Mouse (Mus musculus) heart, embryonic 15.5 days (tissue): ENCODE measurements around the gene Map1a. TPM values are rescaled to one million over a fixed set of nuclear protein-coding genes. Genes with fewer than 3 reads are reported as not detected.

Source experiments
- ATAC-seq: fragments of 200-750 bp; cut with Nextera tagmentation; replicated peaks from 2 replicates; pipeline ENCODE4 v1.8.0; 2017; ENCODE audit warnings: low read depth, moderate TSS enrichment; ENCODE audit not compliant: insufficient number of reproducible peaks, insufficient read depth, low FRiP score
- H3K27ac ChIP-seq: fragments of 300-500 bp; sonication (generic); 2 replicates; pipeline ENCODE4 v1.5.1; 2015; ENCODE audit warnings: mild to moderate bottlenecking, inconsistent platforms
- H3K27me3 ChIP-seq: fragments of 300-500 bp; sonication (generic); 2 replicates; pipeline ENCODE4 v1.6.1; 2015; ENCODE audit warnings: inconsistent platforms
- H3K36me3 ChIP-seq: fragments of 300-500 bp; sonication (generic); 2 replicates; pipeline ENCODE4 v1.6.1; 2015; ENCODE audit warnings: mild to moderate bottlenecking, inconsistent platforms
- H3K4me1 ChIP-seq: fragments of 300-500 bp; sonication (generic); replicated peaks from 2 replicates; pipeline ENCODE4 v1.6.1; 2015; ENCODE audit warnings: inconsistent platforms
- H3K4me2 ChIP-seq: fragments of 300-500 bp; sonication (generic); 2 replicates; pipeline ENCODE4 v1.6.1; 2015; ENCODE audit warnings: inconsistent platforms, mild to moderate bottlenecking, moderate library complexity
- H3K4me3 ChIP-seq: fragments of 300-500 bp; sonication (generic); 2 replicates; pipeline ENCODE4 v1.5.1; 2015; ENCODE audit warnings: mild to moderate bottlenecking, inconsistent platforms
- H3K9ac ChIP-seq: fragments of 300-500 bp; sonication (generic); 2 replicates; pipeline ENCODE4 v1.6.1; 2015; ENCODE audit warnings: mild to moderate bottlenecking, inconsistent platforms
- H3K9me3 ChIP-seq: fragments of 300-500 bp; sonication (generic); replicated peaks from 2 replicates; pipeline ENCODE4 v1.6.1; 2016; ENCODE audit warnings: inconsistent platforms
- WGBS: fragments of 180-500 bp; shearing (Covaris S2); methylation state at CpG from one replicate; pipeline ENCODE4 v1.1.7; 2015; ENCODE audit warnings: mixed read lengths; 5-methylcytosine and 5-hydroxymethylcytosine counted together
- polyA plus RNA-seq: library from polyadenylated mRNA; unstranded; fragments of >200 nt; fragmentation: Nextera tagmentation; extraction: Ambion mirVana; gene quantifications from 2 replicates; pipeline ENCODE4 v1.2.1, GENCODE M21; 2015

Gene Map1a
- polyA plus RNA-seq = 3.5 and 4.8 TPM in 2 replicates

- Histone ChIP-seq H3K36me3 (no peaks in the 10 kb centered on the region), H3K4me1 (peaks cover 20% of the 10 kb centered on the region), H3K4me3 (peak within 1 kb of the TSS; percentile 58), H3K27me3 (peaks cover 25% of the 10 kb centered on the region), H3K9me3 (no peaks in the 10 kb centered on the region), H3K27ac (peak within 1 kb of the TSS; percentile 33), H3K9ac (peak within 1 kb of the TSS; percentile 57), H3K4me2 (peak within 1 kb of the TSS; percentile 89)
- ATAC-seq = peak; percentile 89
- WGBS = 1% methylated on average over 48 of the region's 48 CpGs
Measured at GRCm38 (mm10) chr2:121288901-121289729, at the start of gene Map1a. Gene Map1a (plus strand): TSS chr2:121289600.

GRCm38 (mm10) chr2:121244099-121244498 lies 45.3 kb upstream of the Map1a start:
- no peak for ATAC-seq
- Histone ChIP-seq H3K27ac (no peak overlapping the region), H3K9me3 (no peaks in the 10 kb centered on the region), H3K9ac (no peak overlapping the region), H3K36me3 (peaks cover 65% of the 10 kb centered on the region), H3K4me2 (no peak overlapping the region), H3K27me3 (no peaks in the 10 kb centered on the region), H3K4me3 (no peak overlapping the region), H3K4me1 (peaks cover 9% of the 10 kb centered on the region; the same call in 1 of the 2 replicates)
- 83% methylated on average over 5 of the region's 5 CpGs for WGBS

- Histone ChIP-seq H3K4me3 (no peak overlapping the region), H3K36me3 (peaks cover 85% of the 10 kb centered on the region), H3K27me3 (no peaks in the 10 kb centered on the region), H3K4me2 (no peak overlapping the region), H3K27ac (no peak overlapping the region), H3K4me1 (peaks cover 4% of the 10 kb centered on the region; the same call in 1 of the 2 replicates), H3K9me3 (no peaks in the 10 kb centered on the region), H3K9ac (no peak overlapping the region)
- ATAC-seq = no peak
- 93% methylated on average over 2 of the region's 2 CpGs for WGBS
Measured at GRCm38 (mm10) chr2:121249758-121250157, 39.6 kb upstream of the Map1a start.

- no peak for ATAC-seq
- H3K9ac ChIP-seq = no peak overlapping the region
- 82% methylated on average over 8 of the region's 8 CpGs for WGBS
Measured at GRCm38 (mm10) chr2:121268446-121268845, 21.0 kb upstream of the Map1a start.

GRCm38 (mm10) chr2:121270521-121271235 lies 18.7 kb upstream of the Map1a start:
- ATAC-seq = peak; percentile 72
- Histone ChIP-seq H3K9me3 (no peaks in the 10 kb centered on the region), H3K4me1 (peaks cover 13% of the 10 kb centered on the region), H3K9ac (peak overlapping the region; percentile 87), H3K4me2 (peak overlapping the region; percentile 66), H3K27me3 (no peaks in the 10 kb centered on the region), H3K27ac (peak overlapping the region; percentile 80), H3K4me3 (peak overlapping the region; percentile 93), H3K36me3 (peaks cover 17% of the 10 kb centered on the region; the same call in 1 of the 2 replicates)
- WGBS = 1% methylated on average over 34 of the region's 35 CpGs

More at GRCm38 (mm10) chr2:121268446-121268845, 21.0 kb upstream of the Map1a start:
- Histone ChIP-seq H3K4me3 (no peak overlapping the region), H3K36me3 (peaks cover 17% of the 10 kb centered on the region; the same call in 1 of the 2 replicates), H3K4me1 (peaks cover 13% of the 10 kb centered on the region), H3K9me3 (no peaks in the 10 kb centered on the region), H3K27me3 (no peaks in the 10 kb centered on the region), H3K4me2 (no peak overlapping the region), H3K27ac (no peak overlapping the region)

- peak; percentile 99 for ATAC-seq
- under 1% methylated on average over 37 of the region's 37 CpGs for WGBS
- H3K27me3 ChIP-seq = no peaks in the 10 kb centered on the region
- H3K4me1 ChIP-seq = peaks cover 13% of the 10 kb centered on the region
- H3K9ac ChIP-seq = peak within 1 kb of the TSS; percentile 87
- peaks cover 17% of the 10 kb centered on the region; the same call in 1 of the 2 replicates for H3K36me3 ChIP-seq
- peak within 1 kb of the TSS; percentile 66 for H3K4me2 ChIP-seq
- H3K27ac ChIP-seq = peak within 1 kb of the TSS; percentile 80
- no peaks in the 10 kb centered on the region for H3K9me3 ChIP-seq
- H3K4me3 ChIP-seq = peak within 1 kb of the TSS; percentile 93
Measured at GRCm38 (mm10) chr2:121271236-121271927, 18.0 kb upstream of the Map1a start, which contains the start of gene Trp53bp1. Gene Trp53bp1 (minus strand): TSS chr2:121271407.

GRCm38 (mm10) chr2:121271928-121272516 lies 17.4 kb upstream of the Map1a start:
- Histone ChIP-seq H3K4me1 (peaks cover 13% of the 10 kb centered on the region), H3K27me3 (no peaks in the 10 kb centered on the region), H3K9ac (peak overlapping the region; percentile 32; the same call in 1 of the 2 replicates), H3K36me3 (peaks cover 17% of the 10 kb centered on the region; the same call in 1 of the 2 replicates), H3K27ac (peak overlapping the region; percentile 56), H3K9me3 (no peaks in the 10 kb centered on the region), H3K4me2 (peak overlapping the region; percentile 66), H3K4me3 (peak overlapping the region; percentile 93)
- 25% methylated on average over 4 of the region's 4 CpGs for WGBS
- no peak for ATAC-seq

- ATAC-seq = no peak
- H3K9me3 ChIP-seq = no peaks in the 10 kb centered on the region
- H3K4me2 ChIP-seq = no peak overlapping the region
- no peaks in the 10 kb centered on the region for H3K36me3 ChIP-seq
- H3K27ac ChIP-seq = no peak overlapping the region
- H3K27me3 ChIP-seq = peaks cover 25% of the 10 kb centered on the region
- 67% methylated on average over 2 of the region's 2 CpGs for WGBS
- H3K4me3 ChIP-seq = no peak overlapping the region
- no peak overlapping the region for H3K9ac ChIP-seq
- H3K4me1 ChIP-seq = peaks cover 12% of the 10 kb centered on the region
Measured at GRCm38 (mm10) chr2:121287850-121288249, 1.6 kb upstream of the Map1a start.

- ATAC-seq = no peak
- H3K4me2 ChIP-seq = peak overlapping the region; percentile 89
- peak overlapping the region; percentile 58 for H3K4me3 ChIP-seq
- no peaks in the 10 kb centered on the region for H3K9me3 ChIP-seq
- no peaks in the 10 kb centered on the region for H3K36me3 ChIP-seq
- H3K27me3 ChIP-seq = peaks cover 25% of the 10 kb centered on the region
- no peak overlapping the region for H3K27ac ChIP-seq
- WGBS = 4% methylated on average over 36 of the region's 36 CpGs
- H3K4me1 ChIP-seq = peaks cover 28% of the 10 kb centered on the region
- H3K9ac ChIP-seq = peak overlapping the region; percentile 26
Measured at GRCm38 (mm10) chr2:121289730-121290540, 535 bp downstream of the Map1a start.
